ENCODE assay signal across 13 mouse cellular contexts in genomic region chrX:56462020-56462933, GRCm38 (mm10). TPM values are rescaled to one million over a fixed set of nuclear protein-coding genes. Genes with fewer than 3 reads are reported as not detected.
A peak's percentile ranks its signal among the peaks of the same experiment; 100 is the strongest.
DNase-seq lines count a peak whose midpoint lies in the region; ATAC-seq and TF ChIP-seq lines count a peak whose summit lies in the region.
"Had no signal": no experiment of that assay in that cellular context is flagged by ENCODE, and none has a peak within 500 bp of the region (broad histone marks: within the 10 kb centered on the region; RNA-seq: fewer than 3 reads in every experiment).

No protein-coding gene starts in this region.

- 54% methylated on average over 14 of the region's 14 CpGs for WGBS in heart, embryonic 16.5 days

- no peaks in the 10 kb centered on the region for H3K9me3 ChIP-seq in heart, embryonic 16.5 days (replicated peaks; ENCODE audit: control insufficient read depth, low read length)
- H3K9me3 ChIP-seq: neural tube, embryonic 13.5 days had no signal

- H3K4me3 ChIP-seq in heart, embryonic 16.5 days (ENCODE audit: low read length): no peak overlapping the region
- no peak overlapping the region for H3K4me3 ChIP-seq in cortical plate, adult 2 months (ENCODE audit: insufficient read depth, low read length)
- H3K4me3 ChIP-seq: neural tube, embryonic 13.5 days had no signal

- H3K36me3 ChIP-seq in heart, embryonic 16.5 days (ENCODE audit: control insufficient read depth, insufficient read depth): no peaks in the 10 kb centered on the region
- H3K36me3 ChIP-seq: neural tube, embryonic 13.5 days had no signal

- peak overlapping the region; percentile 18; the same call in 1 of the 2 replicates for H3K4me2 ChIP-seq in heart, embryonic 16.5 days (ENCODE audit: low read depth, low read length)
- H3K4me2 ChIP-seq: hindbrain, embryonic 14.5 days; neural tube, embryonic 13.5 days had no signal

- H3K27me3 ChIP-seq in heart, embryonic 16.5 days (ENCODE audit: control insufficient read depth, insufficient read depth, low read length): no peaks in the 10 kb centered on the region
- H3K27me3 ChIP-seq: neural tube, embryonic 13.5 days had no signal

- intact Hi-C loops in heart, postnatal 14 days (cut with DNase I): no loop called here

- TF ChIP-seq POLR2A in cortical plate, adult 2 months (IDR thresholded peaks at IDR 0.05; ENCODE audit: extremely low read depth, insufficient read depth, low read length): no peak

- DNase-seq in heart, postnatal 14 days: no peak
- DNase-seq in CD4-positive, CD25-positive, alpha-beta regulatory T cell, adult 2 months (ENCODE audit: low read depth, low spot score): peak; percentile 5
- peak; percentile 27 for DNase-seq in lung, postnatal 10 days
- no peak for DNase-seq in urinary bladder, adult 2 months (ENCODE audit: low spot score)
- DNase-seq in embryo, embryonic 9.5 days (ENCODE audit: extremely low spot score): no peak
- DNase-seq: layer of hippocampus, postnatal 36 days; right cerebral cortex, adult 18-20 months had no signal

- no peak overlapping the region for H3K9ac ChIP-seq in heart, embryonic 16.5 days (ENCODE audit: low read length)
- H3K9ac ChIP-seq: hindbrain, embryonic 14.5 days; neural tube, embryonic 13.5 days had no signal

- H3K4me1 ChIP-seq in heart, embryonic 16.5 days (ENCODE audit: control insufficient read depth, insufficient read depth, low read length): peaks cover 15% of the 10 kb centered on the region; the same call in 1 of the 2 replicates
- H3K4me1 ChIP-seq in cortical plate, adult 2 months (ENCODE audit: control insufficient read depth, insufficient read depth, low read length): no peaks in the 10 kb centered on the region; the same call in none of the 2 replicates
- H3K4me1 ChIP-seq: neural tube, embryonic 13.5 days had no signal

- no peak for TF ChIP-seq CTCF in cortical plate, adult 2 months (IDR thresholded peaks at IDR 0.05; ENCODE audit: extremely low read depth, insufficient read depth, low read length)

- ATAC-seq in heart, embryonic 16.5 days (replicated peaks; ENCODE audit: extremely low read depth, insufficient read depth, low FRiP score): no peak
- no peak for ATAC-seq in monocyte, adult 5-6 weeks (replicated peaks; ENCODE audit: insufficient number of reproducible peaks, low FRiP score, low TSS enrichment, poor library complexity, severe bottlenecking)

- H3K27ac ChIP-seq in heart, embryonic 16.5 days (ENCODE audit: low read length): peak overlapping the region; percentile 32
- H3K27ac ChIP-seq in cortical plate, adult 2 months (ENCODE audit: insufficient read depth, low read length): peak overlapping the region; percentile 37
- H3K27ac ChIP-seq: hindbrain, embryonic 14.5 days; neural tube, embryonic 13.5 days had no signal

RNA-seq across cellular contexts. Expression of gene Ints6l, which starts 7.6 kb away (rescaled TPM):
- 18.6 and 19.0 TPM in 2 replicates for polyA plus RNA-seq in heart, embryonic 16.5 days (2015; fragmentation: Nextera tagmentation; extraction: Ambion mirVana)
- 10 to 100 TPM; 10.9 to 11.3 TPM for total RNA-seq in heart, postnatal 14 days (2021)
- polyA plus RNA-seq in cortical plate, adult 2 months (2012; rRNA removed): 74.5 and 82.6 TPM in 2 replicates
- total RNA-seq in monocyte, adult 5-6 weeks (2017): 62.3 to 99.4 TPM (median 94.4 TPM) in 3 replicates
- 88.1 and 111 TPM in 2 replicates for polyA plus RNA-seq in urinary bladder, adult 2 months (2012; rRNA removed)

RNA-seq across cellular contexts. Expression of gene Gm2174, which starts 14.5 kb away (rescaled TPM):
- 1.2 and 1.9 TPM in 2 replicates for polyA plus RNA-seq in heart, embryonic 16.5 days (2015; fragmentation: Nextera tagmentation; extraction: Ambion mirVana)
- 1 to 10 TPM in 1 of 2 experiments, under 1 TPM in 1; 0.98 to 1.4 TPM for total RNA-seq in heart, postnatal 14 days (2021)
- 0.58 TPM in 1 of 2 replicates, not detected in the other for polyA plus RNA-seq in cortical plate, adult 2 months (2012; rRNA removed)
- total RNA-seq in monocyte, adult 5-6 weeks (2017): 8.1 to 16.1 TPM in 2 of 3 replicates, not detected in the other
- not detected in 2 replicates for polyA plus RNA-seq in urinary bladder, adult 2 months (2012; rRNA removed)
- total RNA-seq: layer of hippocampus, postnatal 36 days had no signal
- polyA plus RNA-seq: brain, embryonic 14.5 days; neural tube, embryonic 13.5 days had no signal

Comparison
In these comparisons a context has a peak if more than half of its experiments do, and no peak if none do; other contexts are left out.
1. DNase-seq: peak in CD4-positive, CD25-positive, alpha-beta regulatory T cell, adult 2 months (single experiment) and lung, postnatal 10 days (single experiment); none in heart, postnatal 14 days (0 of 2), urinary bladder, adult 2 months (single experiment) and embryo, embryonic 9.5 days (single experiment).